Mouse (Mus musculus) ES-E14 (cell line): ENCODE data around the gene Cd52.

Experiments
- CHD2 ChIP-seq: IDR thresholded peaks from 2 replicates; pipeline ENCODE4 v1.6.1; 2014; ENCODE audit warnings: mild to moderate bottlenecking, low read depth, low read length, inconsistent platforms
- MAFK ChIP-seq: IDR thresholded peaks from 2 replicates; pipeline ENCODE4 v1.6.1; 2014; ENCODE audit warnings: mild to moderate bottlenecking, low read depth, low read length, inconsistent platforms; ENCODE audit not compliant: insufficient read depth

DNA sequence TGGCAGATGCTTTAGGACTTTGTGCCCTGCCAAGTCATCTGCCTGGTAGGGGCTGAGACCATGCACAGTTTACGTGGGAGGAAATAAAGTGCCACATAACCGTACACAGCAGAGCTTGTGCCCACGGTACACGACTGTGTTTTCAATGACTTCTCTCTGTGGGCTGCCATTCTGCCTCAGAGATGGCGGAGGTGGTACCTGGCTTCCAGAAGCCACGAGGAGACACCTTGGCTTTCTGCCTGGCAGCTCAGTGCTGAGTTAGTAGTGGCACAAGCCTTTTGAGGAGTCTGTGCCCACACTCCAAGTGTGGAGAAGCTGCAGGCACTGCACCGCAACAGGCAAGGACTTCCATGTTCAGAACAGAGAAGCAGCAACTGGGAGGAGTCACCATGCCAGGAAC, 12.8 kb upstream of the Cd52 start:
- TF ChIP-seq MAFK: no peak
- TF ChIP-seq CHD2: no peak
